Mouse (Mus musculus) ES-E14 (cell line): ENCODE results near the gene Lamb3. TPM values are rescaled to one million over a fixed set of nuclear protein-coding genes. Genes with fewer than 3 reads are reported as not detected.
A peak's percentile ranks its signal among the peaks of the same experiment; 100 is the strongest.

ENCODE experiments used
- DNase-seq: peaks from one replicate; pipeline ENCODE4 v3.0.0-alpha.2; 2013; ENCODE audit warnings: low read depth, low spot score
- H3K27ac ChIP-seq: 2 replicates; pipeline ENCODE4 v1.5.1; 2012; ENCODE audit warnings: low read depth, mild to moderate bottlenecking, low read length, moderate library complexity, mixed read lengths; ENCODE audit not compliant: poor library complexity, insufficient read depth, severe bottlenecking
- H3K36me3 ChIP-seq: 2 replicates; pipeline ENCODE4 v1.6.1; 2012; ENCODE audit warnings: mild to moderate bottlenecking, low read length, moderate library complexity, mixed read lengths; ENCODE audit not compliant: control insufficient read depth, poor library complexity, insufficient read depth, severe bottlenecking
- H3K4me1 ChIP-seq, 2 experiments: fragments of 150-350 bp in 1 of 2; sonication (generic) in 1 of 2; 2 replicates each; pipeline ENCODE4 v1.6.1; 2012; ENCODE audit warnings: low read length in 2 of 2, mild to moderate bottlenecking in 1 of 2, mixed read lengths in 1 of 2; ENCODE audit not compliant: control insufficient read depth in 2 of 2, insufficient read depth in 2 of 2, poor library complexity in 1 of 2
- H3K4me3 ChIP-seq, 2 experiments: fragments of 150-350 bp in 1 of 2; sonication (generic) in 1 of 2; 2 replicates each; pipeline ENCODE4 v1.5.1; 2012; ENCODE audit warnings: low read length in 2 of 2, low read depth in 1 of 2, mild to moderate bottlenecking in 1 of 2, mixed read lengths in 1 of 2; ENCODE audit not compliant: insufficient read depth in 1 of 2, poor library complexity in 1 of 2, severe bottlenecking in 1 of 2
- H3K9ac ChIP-seq: 2 replicates; pipeline ENCODE4 v1.6.1; 2012; ENCODE audit warnings: low read depth, mild to moderate bottlenecking, low read length, mixed read lengths; ENCODE audit not compliant: poor library complexity, insufficient read depth, severe bottlenecking
- H3K9me3 ChIP-seq: fragments of 150-350 bp; sonication (generic); 2 replicates; pipeline ENCODE4 v1.6.1; 2012; ENCODE audit warnings: low read depth, mild to moderate bottlenecking, low read length; ENCODE audit not compliant: control insufficient read depth, insufficient read depth
- CHD2 ChIP-seq: IDR thresholded peaks from 2 replicates; pipeline ENCODE4 v1.6.1; 2014; ENCODE audit warnings: mild to moderate bottlenecking, low read depth, low read length, inconsistent platforms
- HCFC1 ChIP-seq: IDR thresholded peaks from 2 replicates; pipeline ENCODE4 v1.6.1; 2012; ENCODE audit warnings: low read length, inconsistent platforms, borderline replicate concordance; ENCODE audit not compliant: insufficient read depth
- MAFK ChIP-seq: IDR thresholded peaks from 2 replicates; pipeline ENCODE4 v1.6.1; 2014; ENCODE audit warnings: mild to moderate bottlenecking, low read depth, low read length, inconsistent platforms; ENCODE audit not compliant: insufficient read depth
- ZC3H11A ChIP-seq: IDR thresholded peaks from 2 replicates; pipeline ENCODE4 v1.6.1; 2012; ENCODE audit warnings: low read depth, mild to moderate bottlenecking, inconsistent platforms, low read length, borderline replicate concordance
- ZNF384 ChIP-seq: IDR thresholded peaks from 2 replicates; pipeline ENCODE4 v1.6.1; 2012; ENCODE audit warnings: low read depth, low read length, inconsistent platforms
- in situ Hi-C, 2 experiments: fragments of 600-800 bp; cut with MboI; formaldehyde crosslinking; loops; one replicate each; pipeline ENCODE4 v1.15.1; 2025; ENCODE audit warnings: low sequenced_read_pairs in 2 of 2, inconsistent platforms in 1 of 2; ENCODE audit not compliant: unreplicated experiment in 2 of 2
- total RNA-seq: library from RNA; depleted of rRNA; stranded (reverse); fragments of 300-350 nt; gene quantifications from 2 replicates; pipeline ENCODE4 v1.2.3, GENCODE M21; 2012

Lamb3 gene
- total RNA-seq, 1 experiment = 2.9 TPM

GRCm38 (mm10) chr1:193270965-193271763 lies 63.7 kb downstream of the Lamb3 start:
- H3K4me3 ChIP-seq = no peak overlapping the region
- H3K9ac ChIP-seq = no peak overlapping the region
- H3K9me3 ChIP-seq = no peaks in the 10 kb centered on the region
- no peak for DNase-seq
- TF ChIP-seq MAFK = no peak
- no peak for TF ChIP-seq HCFC1
- no peak overlapping the region for H3K27ac ChIP-seq
- H3K4me1 ChIP-seq = peaks cover 2 to 8% of the 10 kb centered on the region in 2 experiments; a peak in 2 of 4 replicates
- no peaks in the 10 kb centered on the region for H3K36me3 ChIP-seq
- in situ Hi-C loops = no loop called here

- DNase-seq = peak; percentile 15
- Histone ChIP-seq H3K9ac (peak overlapping the region; percentile 34; the same call in 1 of the 2 replicates), H3K36me3 (no peaks in the 10 kb centered on the region), H3K9me3 (no peaks in the 10 kb centered on the region), H3K27ac (no peak overlapping the region; the same call in 1 of the 2 replicates), H3K4me3 (peak overlapping the region; percentile 46 to 52; a peak in 3 of 4 replicates), H3K4me1 (peaks cover 2 to 8% of the 10 kb centered on the region in 2 experiments; a peak in 2 of 4 replicates)
- TF ChIP-seq ZC3H11A (no peak), HCFC1 (no peak), ZNF384 (no peak), MAFK (no peak), CHD2 (no peak)
- in situ Hi-C loops = no loop called here
These were observed 64.8 kb downstream of the Lamb3 start for GRCm38 (mm10) chr1:193272137-193272915.

GRCm38 (mm10) chr1:193272916-193273601 lies 65.6 kb downstream of the Lamb3 start, which contains the start of gene G0s2:
G0s2 (minus strand) TSS chr1:193273217.
- DNase-seq = peak; percentile 47
- Histone ChIP-seq H3K4me1 (peaks cover 2 to 8% of the 10 kb centered on the region in 2 experiments; a peak in 2 of 4 replicates), H3K36me3 (no peaks in the 10 kb centered on the region), H3K27ac (peak within 1 kb of the TSS; percentile 2; the same call in 1 of the 2 replicates), H3K4me3 (peak within 1 kb of the TSS; percentile 46 to 52; a peak in 3 of 4 replicates), H3K9ac (peak within 1 kb of the TSS; percentile 34; the same call in 1 of the 2 replicates), H3K9me3 (no peaks in the 10 kb centered on the region)
- TF ChIP-seq MAFK (no peak), ZNF384 (no peak), CHD2 (no peak), ZC3H11A (no peak), HCFC1 (no peak)
- in situ Hi-C loops = no loop called here

- Histone ChIP-seq H3K36me3 (no peaks in the 10 kb centered on the region), H3K4me3 (no peak overlapping the region), H3K9me3 (no peaks in the 10 kb centered on the region), H3K4me1 (peaks cover 2 to 8% of the 10 kb centered on the region in 2 experiments; a peak in 2 of 4 replicates), H3K27ac (no peak overlapping the region), H3K9ac (no peak overlapping the region)
- DNase-seq = no peak
- TF ChIP-seq ZC3H11A = no peak
- TF ChIP-seq ZNF384 = no peak
- no peak for TF ChIP-seq HCFC1
- no peak for TF ChIP-seq MAFK
- TF ChIP-seq CHD2 = no peak
- in situ Hi-C loops = no loop called here
These were observed 67.0 kb downstream of the Lamb3 start for GRCm38 (mm10) chr1:193274407-193275071.
